Mouse (Mus musculus) small intestine, adult 2 months (tissue): ENCODE results near the gene Gm45233. TPM values are rescaled to one million over a fixed set of nuclear protein-coding genes. Genes with fewer than 3 reads are reported as not detected.

Experiments used
- H3K27ac ChIP-seq: fragments of 200-500 bp; 2 replicates; pipeline ENCODE4 v1.5.1; 2012; ENCODE audit warnings: low read depth, low read length, control low read depth, inconsistent platforms; ENCODE audit not compliant: insufficient read depth
- H3K27me3 ChIP-seq: fragments of 200-500 bp; 2 replicates; pipeline ENCODE4 v1.6.1; 2012; ENCODE audit warnings: mild to moderate bottlenecking, moderate library complexity, low read length, inconsistent platforms; ENCODE audit not compliant: control insufficient read depth, insufficient read depth
- H3K36me3 ChIP-seq: fragments of 200-500 bp; 2 replicates; pipeline ENCODE4 v1.6.1; 2012; ENCODE audit warnings: mild to moderate bottlenecking, low read length, control low read depth, inconsistent platforms; ENCODE audit not compliant: control insufficient read depth, insufficient read depth
- H3K4me1 ChIP-seq: fragments of 200-500 bp; 2 replicates; pipeline ENCODE4 v1.6.1; 2012; ENCODE audit warnings: low read length, inconsistent platforms, mixed read lengths; ENCODE audit not compliant: control insufficient read depth, insufficient read depth, insufficient read length
- H3K4me3 ChIP-seq: fragments of 200-500 bp; 2 replicates; pipeline ENCODE4 v1.5.1; 2012; ENCODE audit warnings: low read depth, mild to moderate bottlenecking, control low read depth, inconsistent platforms, low read length, moderate library complexity
- CTCF ChIP-seq: fragments of 200-500 bp; IDR thresholded peaks from 2 replicates; pipeline ENCODE4 v1.5.1; 2012; ENCODE audit warnings: low read depth, mild to moderate bottlenecking, control low read depth, inconsistent platforms, low read length, moderate library complexity, mixed read lengths; ENCODE audit not compliant: insufficient replicate concordance, insufficient read length; ENCODE audit errors: extremely low read depth
- POLR2A ChIP-seq: fragments of 200-500 bp; IDR thresholded peaks from 2 replicates; pipeline ENCODE4 v1.6.1; 2012; ENCODE audit warnings: low read depth, mild to moderate bottlenecking, control low read depth, inconsistent platforms, low read length, moderate library complexity
- WGBS: fragments of 180-500 bp; shearing (Covaris S2); methylation state at CpG from one replicate; pipeline ENCODE4 v1.1.7; 2018; 5-methylcytosine and 5-hydroxymethylcytosine counted together
- polyA plus RNA-seq: library from polyadenylated mRNA; depleted of rRNA; stranded (reverse); fragments of >200 nt; gene quantifications from 2 replicates; pipeline ENCODE4 v1.2.3, GENCODE M21; 2012

The Gm45233 gene
- polyA plus RNA-seq, 1 experiment: 0.29 TPM

- TF ChIP-seq CTCF: peak; percentile 99; the same call in 1 of the 2 replicates
- no peak for TF ChIP-seq POLR2A
- Histone ChIP-seq H3K27me3 (no peaks in the 10 kb centered on the region), H3K36me3 (no peaks in the 10 kb centered on the region), H3K4me3 (no peak overlapping the region), H3K4me1 (no peaks in the 10 kb centered on the region), H3K27ac (no peak overlapping the region)
- WGBS: 17% methylated on average over 11 of the region's 11 CpGs
These were observed 20.8 kb upstream of the Gm45233 start for GRCm38 (mm10) chr7:43422995-43423617.

- WGBS: 48% methylated on average over 3 of the region's 3 CpGs
- Histone ChIP-seq H3K36me3 (no peaks in the 10 kb centered on the region), H3K4me3 (no peak overlapping the region), H3K4me1 (no peaks in the 10 kb centered on the region), H3K27ac (no peak overlapping the region), H3K27me3 (no peaks in the 10 kb centered on the region)
- TF ChIP-seq POLR2A (no peak), CTCF (no peak)
These were observed 19.8 kb upstream of the Gm45233 start for GRCm38 (mm10) chr7:43423991-43424625.

GRCm38 (mm10) chr7:43427406-43427805 is 16.5 kb upstream of the Gm45233 start, which contains the start of gene Lim2:
TSS of gene Lim2 (plus strand) at chr7:43427670.
- TF ChIP-seq CTCF: no peak
- no peak for TF ChIP-seq POLR2A
- H3K27me3 ChIP-seq: no peaks in the 10 kb centered on the region
- H3K4me1 ChIP-seq: no peaks in the 10 kb centered on the region
- H3K36me3 ChIP-seq: no peaks in the 10 kb centered on the region
- 79% methylated on average over 8 of the region's 8 CpGs for WGBS
- H3K27ac ChIP-seq: no peak within 1 kb of the TSS
- no peak within 1 kb of the TSS for H3K4me3 ChIP-seq

- no peak overlapping the region for H3K27ac ChIP-seq
- no peaks in the 10 kb centered on the region for H3K36me3 ChIP-seq
- no peak overlapping the region for H3K4me3 ChIP-seq
- WGBS: 20% methylated on average over 4 of the region's 4 CpGs
- no peaks in the 10 kb centered on the region for H3K4me1 ChIP-seq
- no peaks in the 10 kb centered on the region for H3K27me3 ChIP-seq
- no peak for TF ChIP-seq POLR2A
- no peak for TF ChIP-seq CTCF
These were observed 14.4 kb upstream of the Gm45233 start for GRCm38 (mm10) chr7:43429500-43429899.

- Histone ChIP-seq H3K4me3 (no peak overlapping the region), H3K27ac (no peak overlapping the region), H3K36me3 (no peaks in the 10 kb centered on the region), H3K4me1 (no peaks in the 10 kb centered on the region), H3K27me3 (no peaks in the 10 kb centered on the region)
- 68% methylated on average over 4 of the region's 4 CpGs for WGBS
- TF ChIP-seq CTCF: no peak
- TF ChIP-seq POLR2A: no peak
These were observed 11.0 kb upstream of the Gm45233 start for GRCm38 (mm10) chr7:43432891-43433290.

GRCm38 (mm10) chr7:43434676-43435075 is 9.3 kb upstream of the Gm45233 start:
- H3K4me1 ChIP-seq: no peaks in the 10 kb centered on the region
- H3K4me3 ChIP-seq: no peak overlapping the region
- 83% methylated on average over 5 of the region's 5 CpGs for WGBS
- H3K27me3 ChIP-seq: no peaks in the 10 kb centered on the region
- TF ChIP-seq CTCF (no peak), POLR2A (no peak)
- H3K27ac ChIP-seq: no peak overlapping the region
- H3K36me3 ChIP-seq: no peaks in the 10 kb centered on the region

GRCm38 (mm10) chr7:43436341-43437255 is 7.3 kb upstream of the Gm45233 start, which contains the start of gene Nkg7:
TSS of gene Nkg7 (plus strand) at chr7:43437073.
- Histone ChIP-seq H3K27me3 (no peaks in the 10 kb centered on the region), H3K27ac (peak within 1 kb of the TSS; percentile 49), H3K4me3 (peak within 1 kb of the TSS; percentile 45), H3K4me1 (no peaks in the 10 kb centered on the region), H3K36me3 (no peaks in the 10 kb centered on the region)
- no peak for TF ChIP-seq CTCF
- TF ChIP-seq POLR2A: no peak
- 71% methylated on average over 10 of the region's 10 CpGs for WGBS
